Mouse (Mus musculus) lung, postnatal 14 days (tissue): Measurements from ENCODE around the gene Erg.

ENCODE experiments used
- DNase-seq: peaks from one replicate; pipeline ENCODE4 v3.0.0; 2021

The Erg gene

GRCm38 (mm10) chr16:95384590-95385148 is 201.7 kb downstream of the Erg start:
- no peak for DNase-seq

- no peak for DNase-seq
Observed at GRCm38 (mm10) chr16:95382251-95382650, 204.1 kb downstream of the Erg start.

GRCm38 (mm10) chr16:95376834-95377233 is 209.6 kb downstream of the Erg start:
- DNase-seq: no peak

GRCm38 (mm10) chr16:95376364-95376763 is 210.0 kb downstream of the Erg start:
- no peak for DNase-seq

GRCm38 (mm10) chr16:95374646-95375045 is 211.7 kb downstream of the Erg start:
- DNase-seq: no peak

GRCm38 (mm10) chr16:95372960-95373359 is 213.4 kb downstream of the Erg start:
- DNase-seq: peak; percentile 55

- no peak for DNase-seq
Observed at GRCm38 (mm10) chr16:95371713-95372112, 214.7 kb downstream of the Erg start.

- DNase-seq: no peak
Observed at GRCm38 (mm10) chr16:95366989-95367765, 219.2 kb downstream of the Erg start.

GRCm38 (mm10) chr16:95365214-95365613 is 221.2 kb downstream of the Erg start:
- no peak for DNase-seq

GRCm38 (mm10) chr16:95363632-95364465 is 222.5 kb downstream of the Erg start:
- DNase-seq: no peak

- DNase-seq: no peak
Observed at GRCm38 (mm10) chr16:95361950-95362349, 224.4 kb downstream of the Erg start.

GRCm38 (mm10) chr16:95360940-95361489 is 225.4 kb downstream of the Erg start:
- no peak for DNase-seq

GRCm38 (mm10) chr16:95360214-95360850 is 226.1 kb downstream of the Erg start:
- DNase-seq: no peak

- DNase-seq: no peak
Observed at GRCm38 (mm10) chr16:95356962-95357955, 229.1 kb downstream of the Erg start.

GRCm38 (mm10) chr16:95353838-95354237 is 232.6 kb downstream of the Erg start:
- DNase-seq: no peak

- no peak for DNase-seq
Observed at GRCm38 (mm10) chr16:95352266-95352665, 234.1 kb downstream of the Erg start.

- peak; percentile 70 for DNase-seq
Observed at GRCm38 (mm10) chr16:95350499-95350898, 235.9 kb downstream of the Erg start.

- DNase-seq: no peak
Observed at GRCm38 (mm10) chr16:95349745-95350144, 236.6 kb downstream of the Erg start.

- DNase-seq: no peak
Observed at GRCm38 (mm10) chr16:95349344-95349743, 237.0 kb downstream of the Erg start.

- no peak for DNase-seq
Observed at GRCm38 (mm10) chr16:95348555-95348954, 237.8 kb downstream of the Erg start.

- DNase-seq: peak; percentile 70
Observed at GRCm38 (mm10) chr16:95347202-95347601, 239.2 kb downstream of the Erg start.

- DNase-seq: peak; percentile 88
Observed at GRCm38 (mm10) chr16:95345882-95346281, 240.5 kb downstream of the Erg start.
